Mouse (Mus musculus): ENCODE measurements around the gene Ccdc154.
A peak's percentile ranks its signal among the peaks of the same experiment; 100 is the strongest.

Gene Ccdc154

GRCm38 (mm10) chr17:25184129-25184691 lies 21.9 kb downstream of the Ccdc154 start, which contains the start of gene BC003965:
TSS of gene BC003965 (plus strand) at chr17:25184554.
- DNase-seq (ENCODE audit: low spot score in 2 of 2): peak; percentile 93 to 97

- DNase-seq (ENCODE audit: low spot score in 2 of 2): no peak
Observed at GRCm38 (mm10) chr17:25184961-25185360, 22.7 kb downstream of the Ccdc154 start.

GRCm38 (mm10) chr17:25187784-25188149 lies 25.5 kb downstream of the Ccdc154 start:
- DNase-seq (ENCODE audit: low spot score in 2 of 2): no peak

GRCm38 (mm10) chr17:25188150-25189031 lies 26.1 kb downstream of the Ccdc154 start, which contains the start of gene Unkl:
TSS of gene Unkl (plus strand) at chr17:25188397.
- DNase-seq (ENCODE audit: low spot score in 2 of 2): peak; percentile 70 to 87

DNA sequence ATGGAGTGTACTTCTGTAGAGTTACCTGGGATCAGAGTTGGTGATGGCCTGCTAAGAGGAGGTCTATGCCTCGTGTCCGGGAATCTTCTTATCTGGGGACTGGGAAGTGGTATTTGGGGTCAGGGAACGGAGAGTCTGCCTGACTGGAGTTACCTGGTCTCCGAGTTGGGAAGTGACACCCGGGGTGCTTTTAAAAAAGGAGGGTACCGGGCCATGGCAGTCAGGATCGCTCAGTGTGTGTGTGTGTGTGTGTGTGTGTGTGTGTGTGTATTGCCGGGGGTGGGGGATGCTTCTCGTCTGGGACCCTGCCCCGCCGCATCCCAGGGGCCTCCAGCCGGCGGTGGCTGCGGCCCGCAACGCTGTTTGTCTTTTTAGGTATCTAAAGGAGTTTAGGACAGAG lies 26.8 kb downstream of the Ccdc154 start:
- DNase-seq (ENCODE audit: low spot score in 2 of 2): no peak

DNA sequence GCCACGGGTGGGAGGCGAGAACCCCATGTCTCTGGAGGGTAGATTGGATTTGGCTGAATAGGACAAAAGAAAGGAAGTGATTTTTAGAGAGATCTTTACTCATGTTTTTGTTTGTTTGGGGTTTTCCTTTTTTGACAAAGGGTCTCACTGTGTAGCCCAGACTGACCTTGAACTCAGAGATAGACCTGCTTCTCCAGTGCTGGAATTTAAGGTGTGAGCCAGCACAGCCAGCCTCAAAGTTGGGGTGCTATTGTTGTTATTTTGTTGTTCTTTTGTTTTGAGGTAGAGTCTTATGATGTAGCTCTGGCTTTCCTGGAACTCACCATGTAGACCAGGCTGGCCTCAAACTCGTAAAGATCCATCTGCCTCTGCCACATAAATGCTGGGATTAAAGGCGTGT lies 40.1 kb downstream of the Ccdc154 start:
- DNase-seq (ENCODE audit: low spot score in 2 of 2): no peak

DNA sequence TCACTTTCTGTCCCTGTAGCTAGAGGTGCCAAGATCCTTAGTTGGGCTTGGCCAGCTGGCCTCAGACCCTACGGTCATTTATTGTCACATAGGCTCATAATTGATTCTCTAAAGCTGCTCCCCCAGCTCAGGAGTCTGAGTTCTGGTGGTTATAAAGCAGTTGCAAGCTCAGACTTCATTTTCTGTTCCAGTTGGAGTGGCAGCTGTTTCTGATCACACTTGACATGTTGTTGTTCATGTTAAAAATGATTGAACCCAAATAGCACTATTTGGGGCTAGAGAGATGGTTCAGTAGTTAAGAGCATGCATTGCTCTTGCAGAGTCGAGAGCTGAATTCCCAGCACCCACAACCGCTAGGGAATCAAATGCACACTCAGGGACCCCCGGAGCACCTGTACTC lies 47.7 kb downstream of the Ccdc154 start:
- DNase-seq (ENCODE audit: low spot score in 2 of 2): no peak

- DNase-seq (ENCODE audit: low spot score in 2 of 2): no peak
Observed at GRCm38 (mm10) chr17:25210680-25211466, 48.6 kb downstream of the Ccdc154 start.

- no peak for DNase-seq (ENCODE audit: low spot score in 2 of 2)
Observed at GRCm38 (mm10) chr17:25211705-25212104, 49.4 kb downstream of the Ccdc154 start.

GRCm38 (mm10) chr17:25215431-25215830 lies 53.2 kb downstream of the Ccdc154 start:
- DNase-seq (ENCODE audit: low spot score in 2 of 2): no peak

GRCm38 (mm10) chr17:25218967-25219366 lies 56.7 kb downstream of the Ccdc154 start:
- DNase-seq (ENCODE audit: low spot score in 2 of 2): no peak

DNA sequence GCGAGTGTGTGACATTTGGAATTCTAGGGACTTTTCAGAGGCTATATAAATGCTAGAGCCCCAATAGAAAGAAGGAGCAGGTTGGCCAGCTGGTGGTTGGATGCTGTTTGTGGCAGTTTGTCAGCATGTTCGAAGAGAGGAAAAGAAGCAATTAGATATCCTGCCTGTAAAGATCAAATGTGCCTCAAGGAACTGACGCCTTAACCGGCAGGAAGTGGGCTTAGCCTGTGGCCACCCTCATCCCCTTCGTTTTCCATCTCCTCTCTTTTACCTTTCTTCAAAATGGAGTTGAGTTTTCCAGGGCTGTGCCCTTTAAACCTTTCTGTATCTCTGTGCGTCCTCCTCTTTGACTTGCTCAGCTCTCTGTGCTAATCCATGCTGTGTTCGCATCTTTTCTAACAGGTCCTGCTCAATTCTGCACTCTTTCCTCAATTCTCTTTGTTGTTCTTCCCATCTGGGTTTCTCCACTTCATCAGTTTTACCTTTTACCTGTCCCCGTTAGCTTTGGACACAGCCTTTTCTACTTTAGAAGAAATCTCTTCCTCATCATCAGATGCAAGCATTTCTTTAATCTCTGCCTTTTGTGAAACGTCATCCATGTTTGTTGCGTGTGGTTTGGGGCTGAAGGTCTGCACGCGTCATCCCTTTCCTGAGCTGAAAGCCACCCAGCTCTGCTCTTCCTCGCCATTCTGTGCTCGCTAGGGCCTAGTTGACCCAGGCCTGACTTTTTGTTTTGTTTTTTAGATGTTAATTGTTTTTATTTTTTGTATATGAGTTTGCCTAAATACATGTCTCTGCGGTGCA lies 57.4 kb downstream of the Ccdc154 start:
- DNase-seq (ENCODE audit: low spot score in 2 of 2): no peak

- no peak for DNase-seq (ENCODE audit: low spot score in 2 of 2)
Observed at GRCm38 (mm10) chr17:25220746-25221145, 58.5 kb downstream of the Ccdc154 start.

All from spleen, postnatal 4 days (tissue).